Mouse (Mus musculus): ENCODE measurements around the gene Stoml3. TPM values are rescaled to one million over a fixed set of nuclear protein-coding genes. Genes with fewer than 3 reads are reported as not detected.

Gene Stoml3
- polyA plus RNA-seq, 1 experiment from 2014 or later, result not detected

DNA sequence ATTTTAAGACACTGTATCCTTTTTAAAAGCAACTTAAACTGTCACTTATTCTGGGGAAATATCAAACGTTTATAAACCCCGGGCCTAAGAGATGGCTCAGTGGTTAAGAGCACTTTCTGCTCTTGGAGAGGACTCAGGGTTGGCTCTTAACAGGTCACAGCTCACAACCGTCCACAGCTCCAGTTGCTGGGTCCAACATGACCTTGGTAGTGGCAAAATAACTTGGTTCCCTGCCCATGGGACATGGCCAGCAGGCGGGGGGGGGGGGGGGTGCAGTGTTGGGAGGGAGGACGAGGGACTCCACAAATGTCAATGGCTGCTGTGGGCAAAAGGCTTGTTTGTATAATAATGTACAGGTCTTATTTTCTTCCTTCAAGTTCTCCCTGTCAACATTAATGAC is 21.1 kb upstream of the Stoml3 start:
- DNase-seq (ENCODE audit: low spot score), result no peak
- 63% methylated on average over 5 of the region's 5 CpGs for WGBS
- H3K4me1 ChIP-seq (replicated peaks; ENCODE audit: control insufficient read depth, insufficient read depth), result no peaks in the 10 kb centered on the region
- H3K4me2 ChIP-seq (replicated peaks; ENCODE audit: low read depth), result no peak overlapping the region
- no peaks in the 10 kb centered on the region for H3K9me3 ChIP-seq (ENCODE audit: control insufficient read depth, low read length)
- no peaks in the 10 kb centered on the region for H3K27me3 ChIP-seq (ENCODE audit: control insufficient read depth, insufficient read depth, low read length)
- no peak overlapping the region for H3K27ac ChIP-seq (replicated peaks)
- no peak overlapping the region for H3K9ac ChIP-seq (ENCODE audit: low read length)
- no peak for TF ChIP-seq EP300 (optimal IDR thresholded peaks at IDR 0.05)
- no peak for TF ChIP-seq CTCF (IDR thresholded peaks at IDR 0.05; ENCODE audit: low read depth)
- peaks cover 12% of the 10 kb centered on the region for H3K36me3 ChIP-seq (ENCODE audit: control insufficient read depth, insufficient read depth, low read length)
- H3K4me3 ChIP-seq (ENCODE audit: low read depth, low read length), result no peak overlapping the region
- no peak for ATAC-seq (ENCODE audit: low FRiP score, low TSS enrichment)

DNA sequence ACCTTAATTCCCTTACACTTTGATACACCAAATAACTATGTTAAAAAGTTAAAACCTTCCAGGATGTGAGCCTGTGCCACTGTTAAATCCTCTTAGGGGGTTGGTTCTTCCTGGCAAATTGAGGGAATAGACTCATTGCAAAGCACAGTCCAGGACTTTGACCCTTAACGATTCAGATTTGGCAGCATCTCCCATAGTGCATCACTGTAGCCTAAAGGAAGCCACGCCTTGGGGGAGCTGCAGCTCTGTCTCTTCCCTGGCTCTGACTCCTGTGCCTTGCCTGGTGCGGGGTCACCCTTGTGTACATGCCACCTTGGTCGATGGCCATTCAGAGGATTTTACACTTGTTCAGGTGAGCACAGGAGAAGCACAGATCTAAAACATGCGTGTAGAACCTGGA is 18.8 kb upstream of the Stoml3 start:
- TF ChIP-seq CTCF (IDR thresholded peaks at IDR 0.05; ENCODE audit: low read depth) (no peak), EP300 (optimal IDR thresholded peaks at IDR 0.05) (no peak)
- H3K4me2 ChIP-seq (replicated peaks; ENCODE audit: low read depth), result no peak overlapping the region
- no peak for ATAC-seq (ENCODE audit: low FRiP score, low TSS enrichment)
- no peaks in the 10 kb centered on the region for H3K9me3 ChIP-seq (ENCODE audit: control insufficient read depth, low read length)
- no peak overlapping the region for H3K9ac ChIP-seq (ENCODE audit: low read length)
- H3K4me3 ChIP-seq (ENCODE audit: low read depth, low read length), result no peak overlapping the region
- WGBS, result 88% methylated on average over 5 of the region's 5 CpGs
- H3K27ac ChIP-seq (replicated peaks), result no peak overlapping the region
- H3K4me1 ChIP-seq (replicated peaks; ENCODE audit: control insufficient read depth, insufficient read depth), result no peaks in the 10 kb centered on the region
- H3K27me3 ChIP-seq (ENCODE audit: control insufficient read depth, insufficient read depth, low read length), result no peaks in the 10 kb centered on the region
- H3K36me3 ChIP-seq (ENCODE audit: control insufficient read depth, insufficient read depth, low read length), result peaks cover 27% of the 10 kb centered on the region
- no peak for DNase-seq (ENCODE audit: low spot score)

DNA sequence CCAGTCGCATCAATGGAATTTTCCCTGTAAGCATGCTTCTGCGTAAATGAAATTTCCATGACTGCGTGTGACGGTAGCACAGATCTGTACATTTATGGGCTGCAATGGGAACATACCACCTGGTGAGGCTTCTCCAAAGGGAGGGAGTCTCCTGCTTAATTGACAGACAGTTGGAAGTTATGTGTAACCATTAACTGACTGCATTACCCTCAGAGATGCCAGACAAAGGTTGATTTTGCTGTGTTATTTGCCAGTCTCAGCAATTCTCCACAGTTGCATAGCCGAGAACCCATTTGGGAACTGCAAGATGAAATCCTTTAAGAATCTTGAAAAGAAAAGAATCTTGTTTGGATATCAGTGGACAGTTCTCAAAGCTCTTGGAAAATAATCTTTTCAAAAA is 16.4 kb upstream of the Stoml3 start:
- no peak overlapping the region for H3K4me3 ChIP-seq (ENCODE audit: low read depth, low read length)
- H3K36me3 ChIP-seq (ENCODE audit: control insufficient read depth, insufficient read depth, low read length), result peaks cover 31% of the 10 kb centered on the region
- no peak overlapping the region for H3K9ac ChIP-seq (ENCODE audit: low read length)
- H3K27me3 ChIP-seq (ENCODE audit: control insufficient read depth, insufficient read depth, low read length), result no peaks in the 10 kb centered on the region
- no peak for DNase-seq (ENCODE audit: low spot score)
- ATAC-seq (ENCODE audit: low FRiP score, low TSS enrichment), result no peak
- WGBS, result 96% methylated on average over 5 of the region's 5 CpGs
- no peak overlapping the region for H3K27ac ChIP-seq (replicated peaks)
- H3K4me2 ChIP-seq (replicated peaks; ENCODE audit: low read depth), result no peak overlapping the region
- TF ChIP-seq EP300 (optimal IDR thresholded peaks at IDR 0.05) (no peak), CTCF (IDR thresholded peaks at IDR 0.05; ENCODE audit: low read depth) (no peak)
- no peaks in the 10 kb centered on the region for H3K9me3 ChIP-seq (ENCODE audit: control insufficient read depth, low read length)
- no peaks in the 10 kb centered on the region for H3K4me1 ChIP-seq (replicated peaks; ENCODE audit: control insufficient read depth, insufficient read depth)

DNA sequence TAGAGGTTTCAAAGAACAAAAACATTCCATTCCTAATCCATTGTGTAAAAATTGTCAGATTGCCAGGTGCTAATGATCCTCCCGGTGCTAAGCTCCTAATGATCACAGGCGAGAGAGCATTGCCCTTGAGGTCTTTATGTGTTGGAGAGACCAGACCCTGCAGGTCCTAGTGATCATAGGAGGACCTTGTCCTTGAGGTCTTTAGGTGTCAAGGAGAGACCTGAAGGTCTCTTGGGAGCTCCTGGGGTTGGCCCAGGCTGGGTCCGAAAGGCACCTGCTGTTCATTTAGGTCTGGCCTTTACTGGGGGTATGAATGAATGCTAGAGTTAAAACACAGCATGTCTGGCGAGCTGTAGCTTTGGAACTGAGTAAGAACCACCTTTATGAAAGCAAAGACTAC is 14.3 kb upstream of the Stoml3 start:
- 68% methylated on average over 4 of the region's 4 CpGs for WGBS
- DNase-seq (ENCODE audit: low spot score) (no peak), ATAC-seq (ENCODE audit: low FRiP score, low TSS enrichment) (no peak)
- TF ChIP-seq EP300 (optimal IDR thresholded peaks at IDR 0.05) (no peak), CTCF (IDR thresholded peaks at IDR 0.05; ENCODE audit: low read depth) (no peak)
- Histone ChIP-seq H3K9ac (ENCODE audit: low read length) (no peak overlapping the region), H3K4me1 (replicated peaks; ENCODE audit: control insufficient read depth, insufficient read depth) (no peaks in the 10 kb centered on the region), H3K27me3 (ENCODE audit: control insufficient read depth, insufficient read depth, low read length) (no peaks in the 10 kb centered on the region), H3K9me3 (ENCODE audit: control insufficient read depth, low read length) (no peaks in the 10 kb centered on the region), H3K36me3 (ENCODE audit: control insufficient read depth, insufficient read depth, low read length) (peaks cover 43% of the 10 kb centered on the region), H3K27ac (replicated peaks) (no peak overlapping the region), H3K4me2 (replicated peaks; ENCODE audit: low read depth) (no peak overlapping the region), H3K4me3 (ENCODE audit: low read depth, low read length) (no peak overlapping the region)

DNA sequence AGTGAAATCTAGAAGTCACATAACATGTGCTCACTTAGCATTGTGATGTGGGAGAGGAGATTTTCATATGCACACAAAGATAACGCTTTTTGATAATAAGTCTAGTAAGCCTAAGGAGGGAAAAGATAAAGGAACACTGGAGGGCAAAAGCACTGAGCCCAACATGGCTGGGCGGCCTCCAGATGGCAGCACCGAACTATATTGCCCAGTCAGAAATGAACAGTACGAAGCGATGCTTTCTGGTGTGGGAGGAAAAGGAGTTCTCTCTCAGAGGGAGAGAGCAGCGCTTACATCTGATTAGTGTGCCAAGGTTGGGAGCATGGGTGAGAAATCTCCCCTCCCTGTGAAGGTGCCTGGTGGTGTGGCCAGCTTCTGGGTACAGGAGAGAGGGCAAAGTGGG is 12.6 kb upstream of the Stoml3 start:
- peaks cover 45% of the 10 kb centered on the region for H3K36me3 ChIP-seq (ENCODE audit: control insufficient read depth, insufficient read depth, low read length)
- DNase-seq (ENCODE audit: low spot score) (peak; percentile 74), ATAC-seq (ENCODE audit: low FRiP score, low TSS enrichment) (peak; percentile 53; the same call in 1 of the 2 replicates)
- 44% methylated on average over 6 of the region's 6 CpGs for WGBS
- H3K9ac ChIP-seq (ENCODE audit: low read length), result no peak overlapping the region
- no peaks in the 10 kb centered on the region for H3K9me3 ChIP-seq (ENCODE audit: control insufficient read depth, low read length)
- no peaks in the 10 kb centered on the region for H3K27me3 ChIP-seq (ENCODE audit: control insufficient read depth, insufficient read depth, low read length)
- H3K4me1 ChIP-seq (replicated peaks; ENCODE audit: control insufficient read depth, insufficient read depth), result no peaks in the 10 kb centered on the region
- no peak overlapping the region for H3K4me3 ChIP-seq (ENCODE audit: low read depth, low read length)
- TF ChIP-seq EP300 (optimal IDR thresholded peaks at IDR 0.05), result no peak
- peak; percentile 86 for TF ChIP-seq CTCF (IDR thresholded peaks at IDR 0.05; ENCODE audit: low read depth)
- no peak overlapping the region for H3K4me2 ChIP-seq (replicated peaks; ENCODE audit: low read depth)
- no peak overlapping the region for H3K27ac ChIP-seq (replicated peaks)

DNA sequence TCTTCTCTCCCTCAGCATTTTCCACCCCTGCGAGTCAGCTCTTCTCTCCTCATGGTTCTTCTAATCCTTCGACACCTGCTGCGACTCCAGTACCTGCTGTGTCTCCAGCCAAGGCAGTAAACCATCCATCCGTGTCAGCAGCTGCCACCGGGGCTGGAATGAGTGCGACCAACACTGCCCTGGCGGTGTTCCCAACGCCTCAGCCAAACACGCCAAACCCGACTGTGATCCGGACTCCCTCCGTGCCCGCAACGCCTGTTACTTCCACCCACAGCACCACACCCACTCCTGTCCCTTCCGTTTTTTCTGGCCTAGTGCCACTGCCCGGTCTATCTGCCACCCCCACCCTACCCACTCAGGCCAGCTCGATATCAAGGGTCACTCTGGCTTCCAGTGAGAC is 11.0 kb upstream of the Stoml3 start:
- Histone ChIP-seq H3K4me3 (ENCODE audit: low read depth, low read length) (no peak overlapping the region), H3K4me2 (replicated peaks; ENCODE audit: low read depth) (no peak overlapping the region), H3K27ac (replicated peaks) (no peak overlapping the region), H3K9ac (ENCODE audit: low read length) (no peak overlapping the region), H3K27me3 (ENCODE audit: control insufficient read depth, insufficient read depth, low read length) (no peaks in the 10 kb centered on the region), H3K4me1 (replicated peaks; ENCODE audit: control insufficient read depth, insufficient read depth) (no peaks in the 10 kb centered on the region), H3K36me3 (ENCODE audit: control insufficient read depth, insufficient read depth, low read length) (peaks cover 41% of the 10 kb centered on the region), H3K9me3 (ENCODE audit: control insufficient read depth, low read length) (no peaks in the 10 kb centered on the region)
- TF ChIP-seq EP300 (optimal IDR thresholded peaks at IDR 0.05) (no peak), CTCF (IDR thresholded peaks at IDR 0.05; ENCODE audit: low read depth) (no peak)
- DNase-seq (ENCODE audit: low spot score), result no peak
- WGBS, result 78% methylated on average over 16 of the region's 17 CpGs
- no peak for ATAC-seq (ENCODE audit: low FRiP score, low TSS enrichment)

Measured in stomach, postnatal 0 days (tissue).